Mouse (Mus musculus) stomach, embryonic 14.5 days (tissue): ENCODE results near the gene Opn4. TPM values are rescaled to one million over a fixed set of nuclear protein-coding genes. Genes with fewer than 3 reads are reported as not detected.

Source experiments
- ATAC-seq: fragments of 200-750 bp; cut with Nextera tagmentation; 2 replicates; pipeline ENCODE4 v1.8.0; 2017; ENCODE audit warnings: low read depth, moderate TSS enrichment; ENCODE audit not compliant: insufficient number of reproducible peaks, insufficient read depth, low FRiP score
- H3K27ac ChIP-seq: fragments of 300-500 bp; sonication (generic); 2 replicates; pipeline ENCODE4 v1.5.1; 2014; ENCODE audit warnings: mild to moderate bottlenecking, low read length, moderate library complexity, mixed read lengths
- H3K27me3 ChIP-seq: fragments of 300-500 bp; sonication (generic); 2 replicates; pipeline ENCODE4 v1.6.1; 2014; ENCODE audit warnings: low read length, control low read depth, mixed read lengths; ENCODE audit not compliant: control insufficient read depth, insufficient read depth
- H3K36me3 ChIP-seq: fragments of 300-500 bp; sonication (generic); 2 replicates; pipeline ENCODE4 v1.6.1; 2014; ENCODE audit warnings: mild to moderate bottlenecking, control low read depth, low read length, moderate library complexity, mixed read lengths; ENCODE audit not compliant: control insufficient read depth, insufficient read depth
- H3K4me1 ChIP-seq: fragments of 300-500 bp; sonication (generic); 2 replicates; pipeline ENCODE4 v1.6.1; 2014; ENCODE audit warnings: low read length, control low read depth, mixed read lengths; ENCODE audit not compliant: control insufficient read depth, insufficient read depth
- H3K4me2 ChIP-seq: fragments of 300-500 bp; sonication (generic); replicated peaks from 2 replicates; pipeline ENCODE4 v1.6.1; 2014; ENCODE audit warnings: low read depth, low read length, control low read depth
- H3K4me3 ChIP-seq: fragments of 300-500 bp; sonication (generic); 2 replicates; pipeline ENCODE4 v1.5.1; 2014; ENCODE audit warnings: low read depth, low read length, control low read depth
- H3K9ac ChIP-seq: fragments of 300-500 bp; sonication (generic); replicated peaks from 2 replicates; pipeline ENCODE4 v1.6.1; 2014; ENCODE audit warnings: low read depth, mild to moderate bottlenecking, control low read depth, low read length, moderate library complexity, mixed read lengths
- H3K9me3 ChIP-seq: fragments of 300-500 bp; sonication (generic); 2 replicates; pipeline ENCODE4 v1.6.1; 2016; ENCODE audit warnings: low read depth, low read length, control low read depth; ENCODE audit not compliant: control insufficient read depth
- WGBS: fragments of 180-500 bp; shearing (Covaris S2); extraction: QIAGEN DNeasy Blood & Tissue Kit; methylation state at CpG from one replicate; pipeline ENCODE4 v1.1.7; 2014; 5-methylcytosine and 5-hydroxymethylcytosine counted together
- polyA plus RNA-seq: library from polyadenylated mRNA; unstranded; fragments of >200 nt; fragmentation: Nextera tagmentation; extraction: Ambion mirVana; gene quantifications from 2 replicates; pipeline ENCODE4 v1.2.1, GENCODE M21; 2014

Opn4 gene
- polyA plus RNA-seq, 1 experiment from 2014 or later = not detected

GRCm38 (mm10) chr14:34612222-34612621 lies 12.3 kb upstream of the Opn4 start:
- 47% methylated on average over 4 of the region's 4 CpGs for WGBS
- no peaks in the 10 kb centered on the region for H3K27me3 ChIP-seq
- no peak overlapping the region for H3K4me2 ChIP-seq

DNA sequence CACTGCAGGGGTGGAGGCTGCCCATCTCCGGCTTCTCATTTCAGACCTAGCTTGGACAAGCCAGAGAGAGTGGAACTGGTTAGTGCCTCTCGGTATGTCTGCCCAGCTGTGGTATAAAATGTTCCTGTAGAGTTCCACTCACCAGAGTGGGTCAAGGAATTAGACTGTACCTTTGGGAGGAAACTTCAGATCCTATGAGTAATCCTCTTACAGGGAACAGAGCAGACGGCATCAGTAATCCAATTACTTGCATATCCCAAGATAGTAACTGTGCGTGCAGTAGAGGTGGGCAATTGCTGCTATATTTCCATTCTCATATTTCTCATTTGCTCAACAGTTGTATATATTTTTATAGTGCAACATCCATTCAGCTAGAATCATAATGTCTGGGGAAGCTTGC lies 11.6 kb upstream of the Opn4 start:
- Histone ChIP-seq H3K9me3 (no peaks in the 10 kb centered on the region), H3K4me2 (no peak overlapping the region), H3K9ac (no peak overlapping the region), H3K27ac (no peak overlapping the region), H3K36me3 (no peaks in the 10 kb centered on the region), H3K27me3 (no peaks in the 10 kb centered on the region), H3K4me1 (peaks cover 3% of the 10 kb centered on the region; the same call in 1 of the 2 replicates), H3K4me3 (no peak overlapping the region)
- WGBS = 86% methylated on average over 4 of the region's 4 CpGs
- no peak for ATAC-seq

More at GRCm38 (mm10) chr14:34612222-34612621, 12.3 kb upstream of the Opn4 start:
- Histone ChIP-seq H3K27ac (no peak overlapping the region), H3K4me1 (peaks cover 3% of the 10 kb centered on the region; the same call in 1 of the 2 replicates), H3K4me3 (no peak overlapping the region), H3K9ac (no peak overlapping the region), H3K36me3 (no peaks in the 10 kb centered on the region), H3K9me3 (no peaks in the 10 kb centered on the region)
- ATAC-seq = no peak

GRCm38 (mm10) chr14:34601910-34602309 lies 2.0 kb upstream of the Opn4 start:
- no peaks in the 10 kb centered on the region for H3K36me3 ChIP-seq
- no peaks in the 10 kb centered on the region for H3K4me1 ChIP-seq
- H3K9ac ChIP-seq = no peak overlapping the region
- no peak overlapping the region for H3K27ac ChIP-seq
- ATAC-seq = no peak
- no peak overlapping the region for H3K4me3 ChIP-seq
- 90% methylated on average over 7 of the region's 7 CpGs for WGBS
- no peak overlapping the region for H3K4me2 ChIP-seq
- H3K27me3 ChIP-seq = no peaks in the 10 kb centered on the region
- H3K9me3 ChIP-seq = no peaks in the 10 kb centered on the region

- Histone ChIP-seq H3K4me1 (no peaks in the 10 kb centered on the region), H3K36me3 (no peaks in the 10 kb centered on the region), H3K4me2 (no peak overlapping the region), H3K9me3 (no peaks in the 10 kb centered on the region), H3K4me3 (no peak overlapping the region), H3K27me3 (no peaks in the 10 kb centered on the region), H3K27ac (no peak overlapping the region), H3K9ac (no peak overlapping the region)
- ATAC-seq = no peak
- 78% methylated on average over 17 of the region's 17 CpGs for WGBS
Observed at GRCm38 (mm10) chr14:34595596-34596255, 4.2 kb downstream of the Opn4 start.

- no peak overlapping the region for H3K4me2 ChIP-seq
- no peak overlapping the region for H3K4me3 ChIP-seq
- peaks cover 5% of the 10 kb centered on the region; the same call in 1 of the 2 replicates for H3K4me1 ChIP-seq
- 54% methylated on average over 15 of the region's 15 CpGs for WGBS
- no peak overlapping the region for H3K9ac ChIP-seq
- no peak for ATAC-seq
- H3K27me3 ChIP-seq = no peaks in the 10 kb centered on the region
- H3K36me3 ChIP-seq = no peaks in the 10 kb centered on the region
- no peak overlapping the region for H3K27ac ChIP-seq
- H3K9me3 ChIP-seq = no peaks in the 10 kb centered on the region
Observed at GRCm38 (mm10) chr14:34591741-34592535, 8.0 kb downstream of the Opn4 start.

DNA sequence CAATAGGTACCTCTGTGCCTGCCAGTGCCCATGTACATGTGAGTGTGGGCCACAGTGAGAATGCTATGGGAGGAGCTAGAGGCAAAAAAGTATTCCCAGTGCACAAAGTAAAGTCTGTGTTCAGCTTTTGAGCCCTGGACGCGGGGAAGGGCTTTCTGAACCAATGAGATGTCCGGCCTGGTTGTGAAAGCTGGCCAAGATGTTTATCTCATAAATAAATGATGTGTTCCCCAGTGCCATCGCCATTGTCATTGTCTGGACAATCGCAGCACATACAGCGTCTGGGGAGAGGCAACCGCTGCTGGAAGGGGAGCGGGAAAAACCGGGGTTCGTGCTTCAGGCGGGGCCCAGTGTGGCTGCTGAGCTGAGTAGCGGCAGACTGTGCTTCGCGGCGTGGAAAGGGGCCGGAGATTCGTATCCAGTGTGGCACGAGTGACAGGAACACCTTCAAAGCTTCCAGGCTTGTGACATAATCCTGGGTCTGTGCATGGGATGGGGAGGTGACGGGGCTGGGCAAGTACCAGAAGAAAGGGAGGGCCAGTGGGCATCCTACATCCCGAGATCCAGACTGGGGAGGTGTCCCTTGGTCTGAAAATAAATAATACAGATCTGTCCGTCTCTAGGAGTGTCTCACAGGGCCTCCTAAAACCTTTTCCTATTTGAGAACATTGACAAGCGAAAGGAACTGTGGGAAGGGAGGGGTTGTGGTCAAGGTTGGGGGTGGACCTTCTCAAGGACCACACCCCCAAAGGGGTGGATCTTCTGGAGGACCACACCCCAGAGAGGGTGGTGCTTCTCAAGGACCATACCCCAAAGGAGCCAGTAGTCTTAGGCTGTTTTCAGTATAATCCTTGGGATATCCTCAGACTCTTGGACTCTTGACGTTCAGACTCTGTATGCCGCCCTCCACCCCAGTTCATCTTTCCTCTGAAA lies 8.9 kb downstream of the Opn4 start:
- 62% methylated on average over 24 of the region's 24 CpGs for WGBS
- no peak overlapping the region for H3K4me2 ChIP-seq
- H3K27ac ChIP-seq = no peak overlapping the region
- no peaks in the 10 kb centered on the region for H3K36me3 ChIP-seq
- no peak overlapping the region for H3K4me3 ChIP-seq
- no peak overlapping the region for H3K9ac ChIP-seq
- H3K9me3 ChIP-seq = no peaks in the 10 kb centered on the region
- ATAC-seq = no peak
- H3K27me3 ChIP-seq = no peaks in the 10 kb centered on the region
- peaks cover 5% of the 10 kb centered on the region; the same call in 1 of the 2 replicates for H3K4me1 ChIP-seq

DNA sequence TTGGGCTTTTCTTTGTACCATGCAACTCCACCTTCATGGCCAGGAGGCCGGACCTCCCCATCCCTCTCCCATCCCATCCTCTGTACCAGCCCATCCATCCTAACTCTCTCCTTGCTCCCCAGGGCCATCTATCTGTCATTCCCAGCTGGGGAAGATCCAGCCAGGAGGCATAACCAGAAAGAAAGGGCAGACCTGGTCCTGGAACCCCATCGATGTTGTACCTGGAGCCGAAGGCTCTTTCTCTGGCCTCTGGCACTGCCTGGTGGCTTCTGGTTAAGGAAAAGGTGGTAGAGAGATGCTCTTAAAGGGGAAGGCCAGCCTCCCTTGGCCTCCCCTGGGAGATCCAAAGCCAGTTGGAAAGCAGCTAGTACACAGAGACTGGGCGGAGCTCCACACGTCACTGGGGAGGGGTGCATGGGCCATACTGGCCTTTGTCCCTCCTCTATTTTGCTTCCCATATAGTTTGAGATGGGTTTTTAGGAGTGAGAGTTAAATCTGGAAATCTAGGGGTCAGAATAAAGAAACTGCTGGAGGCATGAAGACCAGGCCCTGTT lies 9.8 kb downstream of the Opn4 start:
- Histone ChIP-seq H3K27ac (no peak overlapping the region), H3K4me2 (no peak overlapping the region)
- no peak for ATAC-seq

More for the DNA sequence above, 9.8 kb downstream of the Opn4 start:
- Histone ChIP-seq H3K27me3 (no peaks in the 10 kb centered on the region), H3K4me1 (peaks cover 5% of the 10 kb centered on the region; the same call in 1 of the 2 replicates), H3K4me3 (no peak overlapping the region), H3K36me3 (no peaks in the 10 kb centered on the region), H3K9ac (no peak overlapping the region), H3K9me3 (no peaks in the 10 kb centered on the region)
- 83% methylated on average over 5 of the region's 5 CpGs for WGBS
